24 mouse cellular contexts compared by ENCODE assay signal in the genomic region with DNA sequence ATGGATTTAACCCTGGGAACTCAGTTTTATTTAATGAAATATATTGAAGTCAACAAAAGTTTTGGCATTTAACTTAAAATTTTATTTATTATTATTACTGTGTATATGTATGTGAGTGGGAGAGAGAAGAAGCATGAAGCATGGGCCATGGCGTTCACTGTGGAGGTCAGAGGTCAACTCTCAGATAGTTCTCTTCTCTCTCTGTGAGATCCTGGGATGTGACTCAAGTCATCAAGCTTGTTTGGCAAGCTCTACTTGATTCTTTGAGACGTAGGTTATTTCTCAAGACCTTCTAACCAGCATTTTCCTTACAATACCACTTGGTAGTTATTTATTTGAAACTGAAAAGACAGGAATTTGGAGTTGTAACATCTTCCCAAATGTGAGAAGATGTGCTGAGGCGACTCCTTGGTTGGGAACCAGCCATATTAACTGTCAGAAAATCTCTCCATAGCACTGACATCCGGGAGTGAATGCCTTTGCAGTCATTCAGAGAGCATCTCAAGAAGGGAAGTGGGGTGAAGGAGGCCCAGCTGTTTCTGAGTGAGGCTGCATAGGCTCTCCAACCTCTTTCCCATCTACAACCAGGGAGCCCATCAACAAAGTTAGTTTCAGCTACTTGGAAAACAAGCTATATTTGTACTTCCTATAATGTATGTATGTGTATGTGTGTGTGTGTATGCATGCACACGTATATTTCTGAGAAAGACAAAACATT.
DNase-seq lines count a peak whose midpoint lies in the region; ATAC-seq and TF ChIP-seq lines count a peak whose summit lies in the region.
"Had no signal": no experiment of that assay in that cellular context is flagged by ENCODE, and none has a peak within 500 bp of the region (broad histone marks: within the 10 kb centered on the region; RNA-seq: fewer than 3 reads in every experiment).

No protein-coding gene starts in this region.

- no peak for ATAC-seq in heart, embryonic 12.5 days (ENCODE audit: insufficient number of reproducible peaks, low FRiP score)
- ATAC-seq in lung, embryonic 14.5 days (ENCODE audit: insufficient read depth), result no peak; the same call in 1 of the 2 replicates
- ATAC-seq in lung, embryonic 16.5 days (ENCODE audit: low read depth), result peak; percentile 77; the same call in 1 of the 2 replicates
- no peak for ATAC-seq in midbrain, embryonic 11.5 days (ENCODE audit: low FRiP score)
- ATAC-seq in midbrain, embryonic 13.5 days, result no peak
- ATAC-seq: forebrain, embryonic 14.5 days; forebrain, embryonic 16.5 days had no signal

- no peak for TF ChIP-seq POLR2A in lung, adult 2 months (IDR thresholded peaks at IDR 0.05; ENCODE audit: borderline replicate concordance, extremely low read depth, low read depth, low read length)

- H3K4me3 ChIP-seq in heart, embryonic 12.5 days, result no peak overlapping the region
- no peak overlapping the region for H3K4me3 ChIP-seq in lung, embryonic 14.5 days (ENCODE audit: low read depth, low read length)
- no peak overlapping the region for H3K4me3 ChIP-seq in lung, adult 2 months (replicated peaks; ENCODE audit: extremely low read depth, low read depth, low read length)
- no peak overlapping the region for H3K4me3 ChIP-seq in lung, embryonic 16.5 days (ENCODE audit: low read length)
- no peak overlapping the region for H3K4me3 ChIP-seq in midbrain, embryonic 11.5 days (ENCODE audit: low read depth, low read length)
- no peak overlapping the region for H3K4me3 ChIP-seq in midbrain, embryonic 13.5 days (replicated peaks)
- H3K4me3 ChIP-seq: embryonic facial prominence, embryonic 12.5 days; erythroblast, embryonic 14.5 days; forebrain, embryonic 10.5 days; forebrain, embryonic 12.5 days had no signal

- WGBS in heart, embryonic 12.5 days, result 77% methylated on average over 5 of the region's 5 CpGs
- WGBS in lung, embryonic 14.5 days, result 51% methylated on average over 5 of the region's 5 CpGs
- WGBS in lung, adult 2 months, result 63% methylated on average over 5 of the region's 5 CpGs
- 52% methylated on average over 5 of the region's 5 CpGs for WGBS in lung, embryonic 16.5 days
- 86% methylated on average over 5 of the region's 5 CpGs for WGBS in midbrain, embryonic 11.5 days
- 91% methylated on average over 5 of the region's 5 CpGs for WGBS in midbrain, embryonic 13.5 days

- H3K36me3 ChIP-seq in heart, embryonic 12.5 days, result no peaks in the 10 kb centered on the region
- H3K36me3 ChIP-seq in lung, embryonic 14.5 days (ENCODE audit: insufficient read depth), result no peaks in the 10 kb centered on the region
- H3K36me3 ChIP-seq in lung, embryonic 16.5 days (ENCODE audit: control insufficient read depth, insufficient read depth, low read length), result no peaks in the 10 kb centered on the region
- H3K36me3 ChIP-seq in midbrain, embryonic 11.5 days (ENCODE audit: control insufficient read depth, insufficient read depth, low read length), result no peaks in the 10 kb centered on the region
- peaks cover 4% of the 10 kb centered on the region for H3K36me3 ChIP-seq in midbrain, embryonic 13.5 days
- H3K36me3 ChIP-seq: embryonic facial prominence, embryonic 12.5 days; forebrain, embryonic 10.5 days; forebrain, embryonic 12.5 days had no signal

- peaks cover 6% of the 10 kb centered on the region for H3K9me3 ChIP-seq in heart, embryonic 12.5 days (replicated peaks)
- no peaks in the 10 kb centered on the region for H3K9me3 ChIP-seq in lung, embryonic 14.5 days (ENCODE audit: low read depth, low read length)
- H3K9me3 ChIP-seq in lung, embryonic 16.5 days (ENCODE audit: control insufficient read depth, low read length), result peaks cover 4% of the 10 kb centered on the region; the same call in 1 of the 2 replicates
- H3K9me3 ChIP-seq in midbrain, embryonic 11.5 days (ENCODE audit: control insufficient read depth, low read length), result no peaks in the 10 kb centered on the region
- H3K9me3 ChIP-seq in midbrain, embryonic 13.5 days, result no peaks in the 10 kb centered on the region
- H3K9me3 ChIP-seq: embryonic facial prominence, embryonic 12.5 days; forebrain, embryonic 10.5 days; forebrain, embryonic 12.5 days had no signal

- no peaks in the 10 kb centered on the region for H3K27me3 ChIP-seq in heart, embryonic 12.5 days (replicated peaks)
- no peaks in the 10 kb centered on the region for H3K27me3 ChIP-seq in lung, embryonic 14.5 days (ENCODE audit: insufficient read depth, low read length)
- no peaks in the 10 kb centered on the region for H3K27me3 ChIP-seq in lung, embryonic 16.5 days (ENCODE audit: control insufficient read depth, insufficient read depth, low read depth, low read length)
- no peaks in the 10 kb centered on the region for H3K27me3 ChIP-seq in midbrain, embryonic 11.5 days (ENCODE audit: control insufficient read depth, insufficient read depth, low read length)
- H3K27me3 ChIP-seq in midbrain, embryonic 13.5 days, result no peaks in the 10 kb centered on the region
- H3K27me3 ChIP-seq: embryonic facial prominence, embryonic 12.5 days; forebrain, embryonic 12.5 days had no signal

- DNase-seq in heart, adult 11 months, result peak; percentile 35
- DNase-seq in lung, embryonic 14.5 days, result peak; percentile 47
- no peak for DNase-seq in lung, adult 2 months
- no peak for DNase-seq in lung, postnatal 4 days
- DNase-seq in midbrain, embryonic 11.5 days (ENCODE audit: low spot score, missing footprints), result peak; percentile 80
- DNase-seq: adrenal gland, adult 2 months; adrenal gland, postnatal 10 days; adrenal gland, postnatal 25 days; cerebellum, adult 11 months; cerebellum, adult 18-20 months; cerebellum, adult 8-10 months; cerebellum, adult 9-11 months; cerebellum, postnatal 14 days; cerebellum, postnatal 36 days; embryo, embryonic 11 days had no signal

- H3K4me1 ChIP-seq in heart, embryonic 12.5 days (replicated peaks), result no peaks in the 10 kb centered on the region
- H3K4me1 ChIP-seq in lung, embryonic 14.5 days (ENCODE audit: insufficient read depth), result no peaks in the 10 kb centered on the region
- H3K4me1 ChIP-seq in lung, adult 2 months (ENCODE audit: control insufficient read depth, insufficient read depth, low read length), result no peaks in the 10 kb centered on the region
- H3K4me1 ChIP-seq in lung, embryonic 16.5 days (replicated peaks; ENCODE audit: control insufficient read depth, insufficient read depth, low read length), result no peaks in the 10 kb centered on the region
- no peaks in the 10 kb centered on the region for H3K4me1 ChIP-seq in midbrain, embryonic 11.5 days (ENCODE audit: control insufficient read depth, insufficient read depth, low read length)
- no peaks in the 10 kb centered on the region for H3K4me1 ChIP-seq in midbrain, embryonic 13.5 days (replicated peaks)
- H3K4me1 ChIP-seq: forebrain, embryonic 12.5 days had no signal

- no peak overlapping the region for H3K9ac ChIP-seq in heart, embryonic 12.5 days
- no peak overlapping the region for H3K9ac ChIP-seq in lung, embryonic 14.5 days
- no peak overlapping the region for H3K9ac ChIP-seq in lung, embryonic 16.5 days (ENCODE audit: low read length)
- H3K9ac ChIP-seq in midbrain, embryonic 11.5 days (ENCODE audit: low read length), result no peak overlapping the region
- no peak overlapping the region for H3K9ac ChIP-seq in midbrain, embryonic 13.5 days (replicated peaks)
- H3K9ac ChIP-seq: embryonic facial prominence, embryonic 12.5 days; forebrain, embryonic 12.5 days had no signal

- H3K4me2 ChIP-seq in heart, embryonic 12.5 days, result no peak overlapping the region
- H3K4me2 ChIP-seq in lung, embryonic 14.5 days, result no peak overlapping the region
- H3K4me2 ChIP-seq in lung, embryonic 16.5 days (ENCODE audit: low read depth, low read length), result no peak overlapping the region
- H3K4me2 ChIP-seq in midbrain, embryonic 11.5 days, result no peak overlapping the region
- no peak overlapping the region for H3K4me2 ChIP-seq in midbrain, embryonic 13.5 days (replicated peaks)
- H3K4me2 ChIP-seq: embryonic facial prominence, embryonic 12.5 days; forebrain, embryonic 12.5 days had no signal

- TF ChIP-seq CTCF in lung, embryonic 14.5 days (IDR thresholded peaks at IDR 0.05; ENCODE audit: low read depth), result no peak
- TF ChIP-seq CTCF in lung, adult 2 months (IDR thresholded peaks at IDR 0.05; ENCODE audit: insufficient read depth, low read length), result no peak

- no peak overlapping the region for H3K27ac ChIP-seq in heart, embryonic 12.5 days (ENCODE audit: poor library complexity, severe bottlenecking)
- H3K27ac ChIP-seq in lung, embryonic 14.5 days (ENCODE audit: low read depth), result no peak overlapping the region
- no peak overlapping the region for H3K27ac ChIP-seq in lung, embryonic 16.5 days (ENCODE audit: low read length)
- H3K27ac ChIP-seq in midbrain, embryonic 11.5 days (ENCODE audit: low read depth, low read length), result no peak overlapping the region
- H3K27ac ChIP-seq in midbrain, embryonic 13.5 days, result no peak overlapping the region
- H3K27ac ChIP-seq: embryonic facial prominence, embryonic 12.5 days; forebrain, embryonic 10.5 days; forebrain, embryonic 12.5 days had no signal

Comparison
In these comparisons a context has a peak if more than half of its experiments do, and no peak if none do; other contexts are left out.
1. DNase-seq: peak in heart, adult 11 months (single experiment), lung, embryonic 14.5 days (single experiment) and midbrain, embryonic 11.5 days (single experiment); none in lung, adult 2 months (single experiment) and lung, postnatal 4 days (0 of 2).